Mouse (Mus musculus) kidney, adult 8-10 months (tissue): ENCODE data around the gene Slc16a1.
A peak's percentile ranks its signal among the peaks of the same experiment; 100 is the strongest.
"Not testable (repeated sequence)": the region's sequence is repeated elsewhere in the genome, so short reads cannot be mapped to it uniquely, and the experiment has no call there.

Experiments used
- DNase-seq, 2 experiments: peaks; one replicate each; pipeline ENCODE4 v3.0.0; 2022

The Slc16a1 gene

DNA sequence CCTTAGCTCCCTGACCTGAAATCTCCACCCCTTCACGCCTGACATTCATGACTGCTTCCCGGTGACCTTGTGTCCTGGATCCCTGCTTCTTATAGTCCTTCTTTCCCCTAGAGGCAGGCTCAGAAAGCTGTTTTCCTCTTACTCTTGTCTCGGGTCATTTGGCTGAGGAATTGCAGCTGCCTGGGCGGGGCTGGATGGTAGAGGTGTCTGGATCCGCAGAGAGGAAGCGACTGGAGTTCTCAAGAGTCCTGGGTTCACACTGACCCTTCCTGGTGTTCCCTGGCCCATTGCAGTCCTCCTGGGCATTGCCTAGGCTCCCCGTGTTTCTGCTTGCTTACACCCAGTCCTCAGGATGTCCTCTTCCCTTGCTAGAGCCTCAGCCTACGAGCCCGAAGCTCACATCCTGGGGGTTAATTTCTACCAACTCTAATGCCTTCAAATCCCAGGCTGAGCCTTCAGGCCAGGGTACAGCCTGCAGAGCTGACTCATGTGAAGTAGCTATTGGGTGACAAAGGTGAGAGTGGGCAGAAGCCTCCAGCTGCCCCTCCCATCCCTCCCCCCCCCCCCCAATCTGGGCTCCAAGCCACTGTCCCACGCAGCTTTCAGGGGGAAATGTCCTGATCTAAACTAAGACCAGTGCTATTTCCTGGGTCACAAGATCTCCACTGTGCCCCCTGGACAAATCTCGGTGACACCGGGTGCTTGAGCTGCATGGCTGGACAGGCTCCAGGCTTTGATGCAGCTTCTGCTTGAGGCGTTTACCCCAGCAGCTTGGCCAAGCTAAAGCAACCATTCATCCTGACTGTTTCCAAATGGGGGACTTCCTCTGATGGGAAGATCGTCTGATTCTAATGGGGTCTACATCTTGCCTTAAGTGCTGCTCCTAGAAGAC, 36.1 kb downstream of the Slc16a1 start:
- peak; percentile 69 to 75 for DNase-seq

DNA sequence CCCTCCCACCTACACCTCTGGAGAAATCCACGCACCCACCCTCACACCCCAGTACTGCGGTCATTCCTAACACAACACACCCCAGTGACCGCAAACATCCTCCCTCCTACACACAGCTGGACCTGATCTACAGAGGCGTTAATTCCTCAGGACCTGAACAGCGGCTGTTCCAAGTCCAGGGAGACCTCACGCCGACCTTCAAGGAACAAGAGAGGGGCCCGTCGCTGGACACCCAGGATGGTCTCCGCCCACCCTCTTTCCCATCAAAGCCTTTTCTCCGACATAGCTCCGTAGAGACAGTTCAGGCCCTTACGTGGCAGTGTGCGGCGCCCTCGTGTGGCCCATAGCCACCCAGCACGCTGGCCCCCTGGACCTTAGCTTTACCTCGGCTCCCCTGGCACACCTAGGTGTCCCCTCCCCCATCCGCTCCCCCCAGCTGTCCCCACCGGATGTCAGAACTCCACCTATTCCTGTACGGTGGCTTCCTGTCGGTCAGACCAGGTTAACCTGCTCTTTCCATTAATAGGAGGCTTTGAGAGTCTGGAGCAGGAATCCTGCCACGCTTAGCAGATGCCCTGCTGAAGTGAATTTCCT, 36.9 kb downstream of the Slc16a1 start:
- DNase-seq: peak; percentile 68 to 84

DNA sequence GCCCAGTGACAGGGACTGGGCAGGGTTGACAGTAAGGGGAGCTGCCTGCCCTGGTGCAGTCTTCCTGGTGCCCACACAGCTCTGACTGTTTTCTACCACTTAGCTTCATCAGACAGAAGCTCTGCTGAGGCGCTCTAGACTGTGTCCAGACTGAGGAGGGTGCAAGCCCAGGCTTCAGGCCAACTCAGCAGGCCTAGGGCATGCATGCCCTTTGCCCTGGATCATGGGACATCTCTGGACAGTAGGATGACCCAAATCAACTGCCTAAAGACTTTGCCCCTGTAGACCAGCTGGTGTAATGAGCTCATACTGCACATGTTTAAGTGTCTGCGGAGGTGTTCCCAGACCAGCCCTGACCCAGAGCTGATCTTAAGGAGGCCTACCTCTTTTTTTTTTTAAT, 39.3 kb downstream of the Slc16a1 start:
- peak; percentile 88 to 90 for DNase-seq

DNA sequence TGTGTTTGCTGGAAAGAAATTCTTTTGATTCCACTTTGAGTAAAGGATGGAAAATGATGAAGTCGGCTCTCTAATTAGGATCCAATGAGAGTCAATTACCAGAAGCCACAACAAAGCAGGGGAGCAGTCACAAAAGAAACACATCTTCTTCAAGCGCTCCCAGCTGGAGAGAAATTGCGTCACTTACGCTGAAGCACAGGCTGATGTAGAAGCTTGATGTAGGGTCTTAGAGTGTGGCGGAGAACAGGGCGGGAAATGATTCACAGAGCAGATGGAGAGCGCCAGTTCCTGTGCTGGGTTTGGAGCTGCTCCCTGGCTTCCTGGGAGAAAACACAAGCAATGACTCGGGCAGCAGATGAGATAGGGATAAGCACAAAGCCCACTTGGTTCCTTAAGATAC, 40.4 kb downstream of the Slc16a1 start:
- DNase-seq: no peak

DNA sequence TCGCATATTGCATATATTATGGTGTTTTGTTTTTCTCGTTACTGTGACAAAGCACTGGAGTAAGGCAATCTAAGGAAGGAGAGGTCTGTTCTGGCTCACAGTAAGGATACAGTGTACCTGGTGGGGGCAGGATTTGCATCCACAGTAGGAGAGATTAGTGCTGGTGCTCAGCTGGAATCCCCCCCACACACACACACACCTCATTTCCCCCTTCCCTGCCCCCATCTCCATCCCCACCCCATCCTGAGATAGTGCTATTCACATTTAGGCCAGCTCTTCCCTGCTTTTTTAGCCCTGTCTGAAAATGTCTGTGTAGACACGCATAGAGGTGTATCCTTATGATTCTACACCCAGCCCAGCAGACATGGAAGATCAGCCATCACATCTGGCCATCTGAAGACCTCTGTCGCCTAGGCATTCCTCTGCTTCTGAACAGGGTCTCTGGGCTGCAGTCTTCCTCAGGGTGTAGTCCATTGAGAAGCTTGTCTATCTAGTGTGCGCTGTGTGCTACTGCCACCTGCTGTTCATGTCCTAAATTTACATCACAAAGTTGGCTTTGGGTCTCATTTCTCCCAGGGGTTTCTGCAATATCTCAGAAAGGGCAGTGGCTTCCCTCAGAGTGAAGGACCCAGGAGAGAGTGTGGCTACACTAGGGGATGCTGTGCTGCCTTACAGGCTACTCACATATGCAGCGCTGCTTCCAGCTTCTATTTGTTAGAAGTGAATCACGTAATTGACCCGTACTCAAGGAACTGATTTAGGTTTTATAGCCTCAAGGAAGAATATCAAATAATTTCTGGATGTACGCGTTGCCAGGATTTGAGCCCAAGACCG, 44.4 kb downstream of the Slc16a1 start:
- peak; percentile 39 to 49 for DNase-seq

DNA sequence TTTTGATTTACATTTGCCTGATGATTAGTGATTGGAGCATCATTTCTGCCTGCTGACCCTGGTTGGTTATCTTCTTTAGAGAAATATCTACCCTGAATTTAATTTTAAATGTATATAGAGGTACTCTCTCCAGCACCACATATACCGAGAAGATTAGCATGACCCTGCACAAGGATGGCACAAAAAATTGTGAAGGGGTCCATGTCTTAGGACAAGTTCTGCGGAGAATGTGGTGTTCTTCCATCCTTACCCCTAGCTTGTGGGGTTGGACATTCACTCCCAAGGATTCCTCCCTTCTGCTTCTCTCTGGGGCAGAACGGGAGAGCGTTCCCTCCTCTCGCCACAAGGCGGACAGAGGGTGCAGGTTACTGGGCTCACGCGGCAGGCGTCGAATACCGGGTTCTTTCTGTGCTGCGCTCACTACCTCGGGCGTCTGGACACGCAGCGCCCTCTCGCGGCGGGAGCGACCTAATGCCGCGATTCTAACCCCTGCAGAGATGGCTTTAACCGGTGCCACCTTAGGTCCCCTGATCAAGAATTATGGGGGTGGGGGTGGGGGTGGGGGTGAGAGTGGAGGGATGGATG, 62.4 kb downstream of the Slc16a1 start:
- DNase-seq: peak; percentile 64 to 75

DNA sequence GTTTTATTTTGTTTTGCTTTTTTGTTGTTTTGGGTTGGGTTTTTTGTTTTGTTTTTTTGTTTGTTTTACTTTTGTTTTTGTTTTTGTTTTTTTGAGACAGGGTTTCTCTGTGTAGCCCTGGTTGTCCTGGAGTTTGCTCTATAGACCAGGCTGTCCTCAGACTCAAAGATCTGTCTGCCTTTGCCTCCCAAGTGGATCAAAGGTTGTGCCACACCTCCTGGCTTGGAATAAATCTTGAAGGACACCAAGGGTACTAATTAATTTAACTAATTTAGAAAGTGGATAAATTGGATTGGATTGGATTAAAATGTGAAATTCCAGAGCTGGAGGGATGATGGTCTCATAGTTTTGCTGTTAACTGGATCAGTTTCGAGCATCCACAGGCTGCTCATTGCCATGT, 63.3 kb downstream of the Slc16a1 start:
- DNase-seq: peak; percentile 18 to 55

DNA sequence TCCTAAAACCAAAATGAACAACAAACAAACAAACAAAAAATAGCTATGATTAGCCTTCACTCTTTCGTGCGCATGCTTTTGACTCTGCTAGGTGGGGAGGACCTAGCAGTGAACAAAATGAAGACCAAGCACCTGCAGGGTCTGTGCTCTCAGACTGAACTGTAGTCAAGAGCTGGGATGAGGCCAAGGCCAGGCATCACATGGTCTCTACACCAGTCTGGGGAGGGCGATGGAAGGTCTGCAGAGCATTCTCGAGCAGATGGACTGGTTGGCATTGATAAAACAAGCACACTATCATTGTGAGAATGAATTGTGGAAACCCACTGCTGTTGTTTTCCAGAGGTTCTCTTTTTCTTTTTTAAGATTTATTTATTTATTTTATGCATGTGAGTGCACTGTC, 65.5 kb downstream of the Slc16a1 start:
- no peak for DNase-seq

DNA sequence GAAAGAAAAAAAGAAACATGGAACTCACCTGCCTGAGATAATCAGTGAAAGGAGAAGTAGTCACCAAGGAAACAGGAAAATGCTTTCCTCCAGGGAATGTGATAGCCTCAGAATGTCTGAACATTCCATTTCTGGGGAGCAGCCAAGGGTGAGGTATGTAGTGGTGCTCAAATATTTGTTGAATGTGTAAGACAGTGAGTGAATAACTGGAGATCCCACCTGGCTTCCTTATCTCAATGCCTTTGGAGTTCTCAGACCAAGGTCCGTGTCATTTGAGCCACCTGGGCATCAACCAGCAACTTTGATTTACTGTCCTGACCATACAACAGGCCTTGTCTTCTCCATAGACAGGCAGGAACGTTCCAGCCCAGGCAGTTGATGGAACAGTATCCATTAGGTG, 68.0 kb downstream of the Slc16a1 start:
- no peak for DNase-seq

DNA sequence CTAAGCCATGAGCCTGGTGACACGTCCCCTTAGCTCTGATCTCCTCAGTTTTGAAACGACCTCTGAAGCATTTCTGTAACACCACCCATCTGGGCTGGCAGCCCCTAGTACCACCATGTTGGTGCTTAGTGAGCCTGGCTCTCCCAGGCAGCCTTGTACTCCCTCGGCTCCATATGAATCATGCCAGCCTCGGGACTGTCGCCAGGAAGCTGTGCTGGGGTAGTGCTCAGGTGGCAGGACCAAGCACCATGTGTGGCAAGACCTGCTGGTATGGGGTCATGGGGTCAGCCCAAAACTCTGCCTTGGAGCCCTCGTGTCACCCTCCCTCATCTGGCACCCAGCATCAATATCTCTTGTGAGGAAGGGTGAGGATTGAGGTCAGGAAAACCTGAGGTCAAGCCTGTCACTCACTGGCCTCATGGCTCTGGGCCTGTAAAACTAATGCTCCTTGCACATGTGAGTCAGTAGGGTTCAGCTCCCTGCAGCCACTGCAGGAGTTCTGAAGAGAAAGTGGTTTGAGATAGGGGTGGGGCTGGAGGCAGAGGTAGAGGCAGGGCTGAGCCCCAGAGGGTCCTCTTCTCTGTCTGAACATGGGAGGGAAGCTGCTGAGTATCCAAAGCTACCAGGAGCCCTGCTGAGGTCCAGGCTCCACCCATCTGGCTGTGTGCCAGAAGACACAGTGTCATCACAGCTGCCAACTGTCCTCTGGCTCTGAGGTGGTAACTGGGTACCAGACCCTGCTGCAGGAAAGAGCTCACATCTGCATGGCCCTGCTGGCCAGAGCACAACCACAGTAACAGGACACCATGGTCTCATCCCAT, 68.7 kb downstream of the Slc16a1 start:
- DNase-seq: not testable (repeated sequence)

DNA sequence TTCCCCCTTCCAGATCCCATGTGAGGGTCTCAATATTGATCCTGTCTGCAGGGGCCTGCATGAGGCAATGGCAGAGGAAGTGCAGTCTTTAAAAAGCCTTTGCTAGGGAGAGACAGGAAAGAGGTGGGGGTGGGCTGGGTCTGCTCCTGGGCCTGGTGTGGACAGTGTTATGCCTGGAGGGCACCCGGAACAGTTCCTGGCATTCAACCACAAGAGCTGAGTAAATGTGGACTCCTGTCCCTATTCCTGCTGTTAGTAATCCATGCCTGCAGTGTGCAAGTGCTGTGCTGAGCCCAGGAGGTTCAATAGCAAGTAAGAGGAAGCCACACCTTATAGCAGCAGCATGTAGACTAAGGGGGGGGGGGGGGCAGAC, 69.3 kb downstream of the Slc16a1 start:
- not testable (repeated sequence) for DNase-seq
